Mouse (Mus musculus): ENCODE data around the gene Fes. TPM values are rescaled to one million over a fixed set of nuclear protein-coding genes. Genes with fewer than 3 reads are reported as not detected.
A peak's percentile ranks its signal among the peaks of the same experiment; 100 is the strongest.

The Fes gene
- 0.69 and 0.95 TPM in 2 replicates for polyA plus RNA-seq (2012)

- peaks cover 27% of the 10 kb centered on the region for H3K36me3 ChIP-seq (ENCODE audit: control insufficient read depth)
- H3K4me3 ChIP-seq (replicated peaks): peak within 1 kb of the TSS; percentile 30
- no peaks in the 10 kb centered on the region; the same call in 1 of the 2 replicates for H3K9me3 ChIP-seq (ENCODE audit: control insufficient read depth, low read length)
- H3K4me1 ChIP-seq (ENCODE audit: control insufficient read depth): peaks cover 15% of the 10 kb centered on the region
- H3K27me3 ChIP-seq (ENCODE audit: control insufficient read depth): peaks cover 42% of the 10 kb centered on the region
- no peak for TF ChIP-seq TAL1 (IDR thresholded peaks at IDR 0.05; ENCODE audit: low read length)
- no peak for TF ChIP-seq GATA1 (IDR thresholded peaks at IDR 0.05; ENCODE audit: low read length)
Measured at GRCm38 (mm10) chr7:80387633-80388543, at the start of gene Fes. Gene Fes, minus strand, starts transcription at chr7:80387946.

DNA sequence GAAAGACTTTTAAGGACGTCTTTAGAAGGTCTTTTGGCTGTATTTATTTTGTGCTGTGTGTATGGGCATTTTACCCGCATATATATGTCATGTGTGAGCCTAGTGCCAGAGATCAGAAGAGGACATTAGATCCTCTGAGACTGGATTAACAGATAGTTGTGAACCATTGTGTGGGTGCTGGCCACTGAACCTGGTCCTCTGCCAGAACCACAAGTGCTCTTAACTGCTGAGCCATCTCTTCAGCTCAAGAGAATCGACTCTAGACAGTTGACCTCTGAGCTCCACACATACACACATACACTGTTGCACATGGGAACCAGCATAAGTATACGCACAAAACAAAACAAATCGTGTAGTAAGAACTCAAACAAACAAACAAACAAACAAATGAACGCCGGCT, 48.8 kb upstream of the Fes start:
- no peak overlapping the region for H3K4me3 ChIP-seq (replicated peaks)
- no peaks in the 10 kb centered on the region for H3K4me1 ChIP-seq (ENCODE audit: control insufficient read depth)
- peaks cover 8% of the 10 kb centered on the region for H3K27me3 ChIP-seq (ENCODE audit: control insufficient read depth)
- no peaks in the 10 kb centered on the region for H3K36me3 ChIP-seq (ENCODE audit: control insufficient read depth)
- no peak for TF ChIP-seq GATA1 (IDR thresholded peaks at IDR 0.05; ENCODE audit: low read length)
- no peak for TF ChIP-seq TAL1 (IDR thresholded peaks at IDR 0.05; ENCODE audit: low read length)
- no peaks in the 10 kb centered on the region for H3K9me3 ChIP-seq (ENCODE audit: control insufficient read depth, low read length)

DNA sequence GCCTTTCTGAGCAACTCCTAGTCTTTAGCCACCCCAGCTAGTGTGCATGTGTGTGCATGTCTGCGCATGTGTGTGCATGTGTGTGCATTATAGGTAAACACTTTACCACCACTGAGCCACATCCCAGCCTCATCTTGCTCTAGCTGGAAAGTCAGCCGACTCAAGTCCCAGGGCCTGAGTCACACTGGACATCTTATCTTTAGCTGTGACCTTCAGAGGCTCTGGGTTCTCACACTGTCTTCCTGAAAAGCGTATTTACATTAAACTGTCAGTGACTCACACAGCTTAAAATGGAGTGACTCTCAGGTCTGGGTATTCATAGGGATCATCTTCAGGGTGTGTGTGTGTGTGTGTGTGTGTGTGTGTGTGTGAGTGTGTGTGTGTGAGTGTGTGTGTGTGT, 47.8 kb upstream of the Fes start:
- H3K4me1 ChIP-seq (ENCODE audit: control insufficient read depth): no peaks in the 10 kb centered on the region
- TF ChIP-seq TAL1 (IDR thresholded peaks at IDR 0.05; ENCODE audit: low read length) (no peak), GATA1 (IDR thresholded peaks at IDR 0.05; ENCODE audit: low read length) (no peak)
- H3K4me3 ChIP-seq (replicated peaks): no peak overlapping the region
- no peaks in the 10 kb centered on the region for H3K36me3 ChIP-seq (ENCODE audit: control insufficient read depth)
- H3K27me3 ChIP-seq (ENCODE audit: control insufficient read depth): peaks cover 5% of the 10 kb centered on the region
- H3K9me3 ChIP-seq (ENCODE audit: control insufficient read depth, low read length): no peaks in the 10 kb centered on the region

DNA sequence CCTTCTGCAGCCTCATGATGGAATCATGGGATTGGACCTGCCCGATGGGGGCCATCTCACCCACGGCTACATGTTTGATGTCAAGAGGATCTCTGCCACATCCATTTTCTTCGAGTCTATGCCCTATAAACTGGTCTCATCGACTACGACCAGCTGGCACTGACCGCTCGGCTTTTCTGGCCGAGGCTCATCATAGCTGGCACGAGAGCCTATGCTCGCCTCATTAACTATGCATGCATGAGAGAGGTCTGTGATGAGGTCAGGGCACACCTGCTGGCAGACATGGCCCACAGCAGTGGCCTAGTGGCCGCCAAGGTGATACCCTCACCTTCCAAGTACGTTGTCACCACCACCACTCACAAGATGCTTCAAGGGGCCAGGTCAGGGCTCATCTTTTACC, 41.9 kb upstream of the Fes start:
- Histone ChIP-seq H3K9me3 (ENCODE audit: control insufficient read depth, low read length) (no peaks in the 10 kb centered on the region), H3K36me3 (ENCODE audit: control insufficient read depth) (no peaks in the 10 kb centered on the region), H3K4me3 (replicated peaks) (no peak overlapping the region), H3K4me1 (ENCODE audit: control insufficient read depth) (no peaks in the 10 kb centered on the region), H3K27me3 (ENCODE audit: control insufficient read depth) (peaks cover 4% of the 10 kb centered on the region; the same call in 1 of the 2 replicates)
- TF ChIP-seq GATA1 (IDR thresholded peaks at IDR 0.05; ENCODE audit: low read length) (no peak), TAL1 (IDR thresholded peaks at IDR 0.05; ENCODE audit: low read length) (no peak)

GRCm38 (mm10) chr7:80427730-80428129, 40.0 kb upstream of the Fes start:
- Histone ChIP-seq H3K36me3 (ENCODE audit: control insufficient read depth) (no peaks in the 10 kb centered on the region), H3K4me1 (ENCODE audit: control insufficient read depth) (peaks cover 4% of the 10 kb centered on the region), H3K4me3 (replicated peaks) (no peak overlapping the region), H3K9me3 (ENCODE audit: control insufficient read depth, low read length) (no peaks in the 10 kb centered on the region), H3K27me3 (ENCODE audit: control insufficient read depth) (peaks cover 4% of the 10 kb centered on the region; the same call in 1 of the 2 replicates)
- no peak for TF ChIP-seq TAL1 (IDR thresholded peaks at IDR 0.05; ENCODE audit: low read length)
- no peak for TF ChIP-seq GATA1 (IDR thresholded peaks at IDR 0.05; ENCODE audit: low read length)

- no peak for TF ChIP-seq GATA1 (IDR thresholded peaks at IDR 0.05; ENCODE audit: low read length)
- TF ChIP-seq TAL1 (IDR thresholded peaks at IDR 0.05; ENCODE audit: low read length): no peak
- peaks cover 6% of the 10 kb centered on the region for H3K4me1 ChIP-seq (ENCODE audit: control insufficient read depth)
- no peak overlapping the region for H3K4me3 ChIP-seq (replicated peaks)
- H3K27me3 ChIP-seq (ENCODE audit: control insufficient read depth): peaks cover 4% of the 10 kb centered on the region; the same call in 1 of the 2 replicates
- H3K36me3 ChIP-seq (ENCODE audit: control insufficient read depth): no peaks in the 10 kb centered on the region
- no peaks in the 10 kb centered on the region for H3K9me3 ChIP-seq (ENCODE audit: control insufficient read depth, low read length)
Measured at GRCm38 (mm10) chr7:80426363-80426762, 38.6 kb upstream of the Fes start.

DNA sequence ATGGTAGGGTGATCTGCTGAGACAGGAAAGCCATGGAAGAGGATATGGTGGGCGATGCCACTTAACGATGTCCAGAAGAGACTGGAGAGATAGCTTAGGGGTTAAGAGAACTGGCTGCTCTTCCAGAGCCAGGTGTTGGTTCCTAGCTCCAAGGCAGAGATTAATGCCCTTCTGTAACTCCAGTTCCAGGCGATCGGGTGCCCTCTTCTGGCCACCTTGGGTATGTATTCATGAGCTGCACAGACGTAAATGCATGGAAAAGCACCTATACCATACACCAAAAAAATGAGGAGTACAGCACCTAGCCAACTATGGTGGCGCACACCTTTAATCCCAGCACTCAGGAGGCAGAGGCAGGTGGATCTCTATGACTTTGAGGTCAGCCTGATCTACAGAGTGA, 37.0 kb upstream of the Fes start:
- no peak for TF ChIP-seq GATA1 (IDR thresholded peaks at IDR 0.05; ENCODE audit: low read length)
- no peak for TF ChIP-seq TAL1 (IDR thresholded peaks at IDR 0.05; ENCODE audit: low read length)
- Histone ChIP-seq H3K4me1 (ENCODE audit: control insufficient read depth) (peaks cover 6% of the 10 kb centered on the region), H3K4me3 (replicated peaks) (no peak overlapping the region), H3K27me3 (ENCODE audit: control insufficient read depth) (peaks cover 4% of the 10 kb centered on the region; the same call in 1 of the 2 replicates), H3K36me3 (ENCODE audit: control insufficient read depth) (no peaks in the 10 kb centered on the region), H3K9me3 (ENCODE audit: control insufficient read depth, low read length) (no peaks in the 10 kb centered on the region)

DNA sequence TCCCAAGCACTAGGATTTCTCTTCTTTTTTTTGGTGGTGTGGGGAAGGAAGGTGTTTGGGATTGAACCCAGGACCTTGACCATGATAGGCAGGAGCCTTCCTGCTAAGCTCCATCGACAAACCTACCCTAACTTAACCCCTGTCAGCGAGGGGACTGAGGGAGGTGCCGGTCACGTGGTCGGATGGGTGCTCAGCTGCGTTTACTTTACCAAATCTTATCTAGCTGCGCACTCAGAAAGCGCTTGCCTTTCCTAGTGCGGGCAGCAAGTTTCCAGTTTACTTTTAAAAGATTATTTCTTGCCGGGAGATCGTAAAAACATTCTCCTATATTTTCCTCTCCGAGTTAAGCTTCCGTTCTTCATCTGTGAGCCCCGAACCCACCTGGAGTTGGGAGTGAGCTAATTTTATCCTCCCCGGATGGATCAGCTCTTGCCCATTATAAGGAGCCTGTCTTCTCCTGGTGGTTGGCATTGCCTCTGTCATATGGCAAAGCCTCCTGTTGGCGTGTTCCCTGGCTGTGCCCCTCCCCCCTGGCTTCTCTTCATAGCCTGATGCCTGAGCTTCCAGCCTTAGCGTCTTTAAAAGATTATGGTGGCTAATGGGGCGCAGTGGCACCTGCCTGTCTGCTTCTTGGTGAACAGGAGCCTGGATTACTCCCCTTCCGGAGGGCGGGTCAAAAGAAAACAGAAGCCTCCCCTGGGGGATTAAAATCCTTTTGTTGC, 35.2 kb upstream of the Fes start:
- H3K9me3 ChIP-seq (ENCODE audit: control insufficient read depth, low read length): no peaks in the 10 kb centered on the region
- no peak overlapping the region for H3K4me3 ChIP-seq (replicated peaks)
- peaks cover 4% of the 10 kb centered on the region; the same call in 1 of the 2 replicates for H3K27me3 ChIP-seq (ENCODE audit: control insufficient read depth)
- H3K36me3 ChIP-seq (ENCODE audit: control insufficient read depth): no peaks in the 10 kb centered on the region
- TF ChIP-seq TAL1 (IDR thresholded peaks at IDR 0.05; ENCODE audit: low read length) (no peak), GATA1 (IDR thresholded peaks at IDR 0.05; ENCODE audit: low read length) (no peak)
- H3K4me1 ChIP-seq (ENCODE audit: control insufficient read depth): peaks cover 10% of the 10 kb centered on the region

DNA sequence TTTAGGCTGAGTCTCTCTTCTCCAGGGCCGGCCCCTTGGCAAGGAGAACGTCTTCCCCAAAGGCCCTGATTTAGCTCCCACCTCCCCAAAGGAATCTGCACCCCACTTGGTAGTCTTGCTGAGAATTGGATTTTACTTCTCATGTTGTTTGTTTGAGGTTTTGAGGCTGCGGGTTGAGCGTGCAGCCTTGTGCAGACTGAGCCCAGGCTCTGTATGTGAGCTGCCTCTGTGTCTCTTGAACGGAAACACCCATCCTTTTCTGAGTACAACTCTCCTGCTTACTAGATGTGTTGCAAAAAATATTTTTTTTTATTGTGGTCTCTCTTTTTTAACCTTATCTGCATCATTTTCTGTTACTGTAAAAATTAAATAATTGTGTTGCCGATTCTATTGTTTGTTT, 33.8 kb upstream of the Fes start:
- Histone ChIP-seq H3K4me3 (replicated peaks) (no peak overlapping the region), H3K36me3 (ENCODE audit: control insufficient read depth) (no peaks in the 10 kb centered on the region), H3K4me1 (ENCODE audit: control insufficient read depth) (peaks cover 16% of the 10 kb centered on the region), H3K9me3 (ENCODE audit: control insufficient read depth, low read length) (no peaks in the 10 kb centered on the region), H3K27me3 (ENCODE audit: control insufficient read depth) (peaks cover 1% of the 10 kb centered on the region; the same call in 1 of the 2 replicates)
- no peak for TF ChIP-seq TAL1 (IDR thresholded peaks at IDR 0.05; ENCODE audit: low read length)
- TF ChIP-seq GATA1 (IDR thresholded peaks at IDR 0.05; ENCODE audit: low read length): no peak
